Mouse (Mus musculus) heart, postnatal 0 days (tissue): ENCODE measurements around the gene Sorcs2.

Experiments
- CTCF ChIP-seq: IDR thresholded peaks from 2 replicates; pipeline ENCODE4 v1.5.1; 2016; ENCODE audit warnings: antibody characterized with exemption, control low read depth, low read depth
- EP300 ChIP-seq: IDR thresholded peaks from 2 replicates; pipeline ENCODE4 v1.6.1; 2016; ENCODE audit warnings: antibody characterized with exemption, low read depth

DNA sequence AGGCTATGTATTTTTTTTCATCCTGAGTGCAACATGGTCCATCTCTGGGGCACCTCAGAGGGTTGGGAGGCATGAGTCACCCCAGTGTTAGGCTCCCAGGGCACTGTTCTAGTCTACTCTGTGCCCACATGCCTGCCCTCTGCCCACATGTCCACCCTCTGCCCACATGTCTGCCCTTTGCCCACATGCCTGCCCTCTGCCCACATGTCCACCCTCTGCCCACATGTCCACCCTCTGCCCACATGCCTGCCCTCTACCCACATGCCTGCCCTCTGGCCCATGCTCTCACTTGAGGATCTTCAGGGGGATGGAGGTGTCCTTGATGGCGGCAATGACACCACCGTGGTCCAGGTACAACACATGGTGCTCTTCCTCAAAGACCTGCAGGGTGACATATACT is 354.8 kb downstream of the Sorcs2 start:
- TF ChIP-seq CTCF (no peak), EP300 (no peak)
